Mouse (Mus musculus): ENCODE measurements around the gene Map4k1. TPM values are rescaled to one million over a fixed set of nuclear protein-coding genes. Genes with fewer than 3 reads are reported as not detected.

Map4k1 gene
- polyA plus RNA-seq, 1 experiment = 17.0 TPM

- Histone ChIP-seq H3K4me3 (replicated peaks; ENCODE audit: extremely low read depth, low read depth, low read length) (no peak overlapping the region), H3K4me1 (ENCODE audit: control insufficient read depth, insufficient read depth, low read length) (peaks cover 45% of the 10 kb centered on the region)
- no peak for TF ChIP-seq POLR2A (IDR thresholded peaks at IDR 0.05; ENCODE audit: borderline replicate concordance, extremely low read depth, low read depth, low read length)
- 37% methylated on average over 2 of the region's 2 CpGs for WGBS
- no peak for DNase-seq
Observed at GRCm38 (mm10) chr7:28953476-28954376, 28.1 kb upstream of the Map4k1 start.

GRCm38 (mm10) chr7:28954773-28955172 is 27.1 kb upstream of the Map4k1 start:
- DNase-seq = no peak
- Histone ChIP-seq H3K4me1 (ENCODE audit: control insufficient read depth, insufficient read depth, low read length) (peaks cover 54% of the 10 kb centered on the region), H3K4me3 (replicated peaks; ENCODE audit: extremely low read depth, low read depth, low read length) (no peak overlapping the region)
- WGBS = 41% methylated on average over 4 of the region's 4 CpGs
- TF ChIP-seq POLR2A (IDR thresholded peaks at IDR 0.05; ENCODE audit: borderline replicate concordance, extremely low read depth, low read depth, low read length) = no peak
- TF ChIP-seq CTCF (IDR thresholded peaks at IDR 0.05; ENCODE audit: insufficient read depth, low read length) = no peak

GRCm38 (mm10) chr7:28955295-28955897 is 26.5 kb upstream of the Map4k1 start:
- Histone ChIP-seq H3K4me1 (ENCODE audit: control insufficient read depth, insufficient read depth, low read length) (peaks cover 53% of the 10 kb centered on the region), H3K4me3 (replicated peaks; ENCODE audit: extremely low read depth, low read depth, low read length) (no peak overlapping the region)
- WGBS = 30% methylated on average over 5 of the region's 5 CpGs
- DNase-seq = no peak
- TF ChIP-seq POLR2A (IDR thresholded peaks at IDR 0.05; ENCODE audit: borderline replicate concordance, extremely low read depth, low read depth, low read length) = no peak

GRCm38 (mm10) chr7:28956270-28956669 is 25.6 kb upstream of the Map4k1 start:
- no peak overlapping the region for H3K4me3 ChIP-seq (replicated peaks; ENCODE audit: extremely low read depth, low read depth, low read length)
- WGBS = 79% methylated on average over 1 of the region's 1 CpGs
- H3K4me1 ChIP-seq (ENCODE audit: control insufficient read depth, insufficient read depth, low read length) = peaks cover 53% of the 10 kb centered on the region
- no peak for DNase-seq
- TF ChIP-seq CTCF (IDR thresholded peaks at IDR 0.05; ENCODE audit: insufficient read depth, low read length) = no peak
- no peak for TF ChIP-seq POLR2A (IDR thresholded peaks at IDR 0.05; ENCODE audit: borderline replicate concordance, extremely low read depth, low read depth, low read length)

GRCm38 (mm10) chr7:28957286-28957685 is 24.6 kb upstream of the Map4k1 start:
- Histone ChIP-seq H3K4me3 (replicated peaks; ENCODE audit: extremely low read depth, low read depth, low read length) (no peak overlapping the region), H3K4me1 (ENCODE audit: control insufficient read depth, insufficient read depth, low read length) (peaks cover 45% of the 10 kb centered on the region)
- TF ChIP-seq POLR2A (IDR thresholded peaks at IDR 0.05; ENCODE audit: borderline replicate concordance, extremely low read depth, low read depth, low read length) = no peak
- 63% methylated on average over 6 of the region's 6 CpGs for WGBS
- DNase-seq = no peak

- 34% methylated on average over 1 of the region's 1 CpGs for WGBS
- no peak for TF ChIP-seq CTCF (IDR thresholded peaks at IDR 0.05; ENCODE audit: insufficient read depth, low read length)
- TF ChIP-seq POLR2A (IDR thresholded peaks at IDR 0.05; ENCODE audit: borderline replicate concordance, extremely low read depth, low read depth, low read length) = no peak
Observed at GRCm38 (mm10) chr7:28957997-28958725, 23.7 kb upstream of the Map4k1 start.

GRCm38 (mm10) chr7:28958770-28959169 is 23.1 kb upstream of the Map4k1 start:
- DNase-seq = no peak
- WGBS = 30% methylated on average over 1 of the region's 1 CpGs
- no peak for TF ChIP-seq POLR2A (IDR thresholded peaks at IDR 0.05; ENCODE audit: borderline replicate concordance, extremely low read depth, low read depth, low read length)
- Histone ChIP-seq H3K4me1 (ENCODE audit: control insufficient read depth, insufficient read depth, low read length) (peaks cover 38% of the 10 kb centered on the region), H3K4me3 (replicated peaks; ENCODE audit: extremely low read depth, low read depth, low read length) (no peak overlapping the region)

More at GRCm38 (mm10) chr7:28957997-28958725, 23.7 kb upstream of the Map4k1 start:
- no peak for DNase-seq
- Histone ChIP-seq H3K4me3 (replicated peaks; ENCODE audit: extremely low read depth, low read depth, low read length) (no peak overlapping the region), H3K4me1 (ENCODE audit: control insufficient read depth, insufficient read depth, low read length) (peaks cover 41% of the 10 kb centered on the region)

GRCm38 (mm10) chr7:28959505-28960045 is 22.3 kb upstream of the Map4k1 start:
- TF ChIP-seq CTCF (IDR thresholded peaks at IDR 0.05; ENCODE audit: insufficient read depth, low read length) = no peak
- peak; percentile 67; the same call in 1 of the 2 replicates for TF ChIP-seq POLR2A (IDR thresholded peaks at IDR 0.05; ENCODE audit: borderline replicate concordance, extremely low read depth, low read depth, low read length)
- 20% methylated on average over 6 of the region's 6 CpGs for WGBS
- DNase-seq = peak; percentile 60
- peak overlapping the region; percentile 39 for H3K4me3 ChIP-seq (replicated peaks; ENCODE audit: extremely low read depth, low read depth, low read length)
- peaks cover 33% of the 10 kb centered on the region for H3K4me1 ChIP-seq (ENCODE audit: control insufficient read depth, insufficient read depth, low read length)

- DNase-seq = no peak
- 15% methylated on average over 9 of the region's 9 CpGs for WGBS
Observed at GRCm38 (mm10) chr7:28960354-28961046, 21.4 kb upstream of the Map4k1 start.

More at GRCm38 (mm10) chr7:28960354-28961046, 21.4 kb upstream of the Map4k1 start:
- no peak for TF ChIP-seq POLR2A (IDR thresholded peaks at IDR 0.05; ENCODE audit: borderline replicate concordance, extremely low read depth, low read depth, low read length)
- H3K4me1 ChIP-seq (ENCODE audit: control insufficient read depth, insufficient read depth, low read length) = peaks cover 29% of the 10 kb centered on the region
- peak overlapping the region; percentile 59 for H3K4me3 ChIP-seq (replicated peaks; ENCODE audit: extremely low read depth, low read depth, low read length)
